Mouse (Mus musculus): Measurements from ENCODE around the gene Mad1l1. TPM values are rescaled to one million over a fixed set of nuclear protein-coding genes. Genes with fewer than 3 reads are reported as not detected.

Mad1l1 gene
- total and polyA plus RNA-seq, 3 experiments = 40.5 to 65.2 TPM; not detected in 1

- Histone ChIP-seq H3K9ac (ENCODE audit: control insufficient read depth, low read depth, low read length, poor library complexity, severe bottlenecking) (no peak overlapping the region), H3K4me3 (ENCODE audit: control insufficient read depth in 1 of 2, insufficient read depth in 1 of 2, low read depth in 2 of 2, low read length in 2 of 2) (no peak overlapping the region), H3K36me3 (ENCODE audit: control insufficient read depth in 1 of 2, insufficient read depth in 2 of 2, low read length in 2 of 2) (no peaks in the 10 kb centered on the region; a peak in 2 of 4 replicates), H3K4me1 (ENCODE audit: control insufficient read depth in 1 of 2, insufficient read depth in 2 of 2, low read length in 2 of 2) (no peaks in the 10 kb centered on the region), H3K27ac (ENCODE audit: control insufficient read depth, low read depth, low read length) (no peak overlapping the region), H3K79me2 (ENCODE audit: control insufficient read depth, insufficient read depth, low read length, poor library complexity) (no peaks in the 10 kb centered on the region), H3K9me3 (replicated peaks; ENCODE audit: insufficient read depth, low read length) (no peaks in the 10 kb centered on the region), H3K27me3 (ENCODE audit: control insufficient read depth in 1 of 2, insufficient read depth in 2 of 2, low read length in 2 of 2) (no peaks in the 10 kb centered on the region)
- TF ChIP-seq MAZ (IDR thresholded peaks at IDR 0.05; ENCODE audit: low read depth, low read length) (no peak), BHLHE40 (IDR thresholded peaks at IDR 0.05; ENCODE audit: borderline replicate concordance, low read depth, low read length) (no peak), HCFC1 (IDR thresholded peaks at IDR 0.05; ENCODE audit: low read depth, low read length) (no peak), POLR2AphosphoS2 (IDR thresholded peaks at IDR 0.05; ENCODE audit: low read length) (no peak), SIN3A (IDR thresholded peaks at IDR 0.05; ENCODE audit: low read length) (no peak), CHD2 (IDR thresholded peaks at IDR 0.05; ENCODE audit: low read length) (no peak), TAL1 (IDR thresholded peaks at IDR 0.05; ENCODE audit: low read length) (no peak), NRF1 (IDR thresholded peaks at IDR 0.05; ENCODE audit: insufficient read depth, low read depth, low read length, poor library complexity, severe bottlenecking) (no peak), CHD1 (IDR thresholded peaks at IDR 0.05; ENCODE audit: low read depth, low read length) (no peak), USF2 (IDR thresholded peaks at IDR 0.05; ENCODE audit: borderline replicate concordance in 1 of 2, insufficient read depth in 1 of 2, low read depth in 1 of 2, low read length in 2 of 2) (no peak), MYC (IDR thresholded peaks at IDR 0.05; ENCODE audit: low read depth, low read length) (no peak), ZC3H11A (IDR thresholded peaks at IDR 0.05; ENCODE audit: low read depth, low read length) (no peak), MYB (IDR thresholded peaks at IDR 0.05; ENCODE audit: low read depth, low read length) (no peak), GABPA (IDR thresholded peaks at IDR 0.05; ENCODE audit: low read depth, low read length) (no peak), MEF2A (IDR thresholded peaks at IDR 0.05; ENCODE audit: extremely low read depth, insufficient replicate concordance, low read depth, low read length, poor library complexity, severe bottlenecking) (no peak)
- no peak for DNase-seq (ENCODE audit: low read depth, low spot score)
Observed at GRCm38 (mm10) chr5:140254656-140255055, 66.7 kb downstream of the Mad1l1 start.

GRCm38 (mm10) chr5:140251989-140252388 is 69.4 kb downstream of the Mad1l1 start:
- Histone ChIP-seq H3K79me2 (ENCODE audit: control insufficient read depth, insufficient read depth, low read length, poor library complexity) (no peaks in the 10 kb centered on the region), H3K36me3 (ENCODE audit: control insufficient read depth in 1 of 2, insufficient read depth in 2 of 2, low read length in 2 of 2) (no peaks in the 10 kb centered on the region; a peak in 1 of 4 replicates), H3K9ac (ENCODE audit: control insufficient read depth, low read depth, low read length, poor library complexity, severe bottlenecking) (no peak overlapping the region), H3K9me3 (replicated peaks; ENCODE audit: insufficient read depth, low read length) (no peaks in the 10 kb centered on the region), H3K4me3 (ENCODE audit: control insufficient read depth in 1 of 2, insufficient read depth in 1 of 2, low read depth in 2 of 2, low read length in 2 of 2) (no peak overlapping the region), H3K27me3 (ENCODE audit: control insufficient read depth in 1 of 2, insufficient read depth in 2 of 2, low read length in 2 of 2) (no peaks in the 10 kb centered on the region), H3K4me1 (ENCODE audit: control insufficient read depth in 1 of 2, insufficient read depth in 2 of 2, low read length in 2 of 2) (no peaks in the 10 kb centered on the region), H3K27ac (ENCODE audit: control insufficient read depth, low read depth, low read length) (no peak overlapping the region)
- no peak for DNase-seq (ENCODE audit: low read depth, low spot score)
- TF ChIP-seq ETS1 (IDR thresholded peaks at IDR 0.05; ENCODE audit: low read depth, low read length) (no peak), JUND (IDR thresholded peaks at IDR 0.05; ENCODE audit: low read depth, low read length) (no peak), MAFK (IDR thresholded peaks at IDR 0.05; ENCODE audit: borderline replicate concordance, low read depth, low read length) (no peak), GATA1 (IDR thresholded peaks at IDR 0.05; ENCODE audit: low read depth, low read length) (no peak), ELF1 (IDR thresholded peaks at IDR 0.05; ENCODE audit: low read depth, low read length) (no peak), TBP (IDR thresholded peaks at IDR 0.05; ENCODE audit: low read depth, low read length) (no peak), POLR2AphosphoS5 (IDR thresholded peaks at IDR 0.05; ENCODE audit: borderline replicate concordance, low read depth, low read length) (no peak), POLR2AphosphoS2 (IDR thresholded peaks at IDR 0.05; ENCODE audit: low read length) (no peak), HCFC1 (IDR thresholded peaks at IDR 0.05; ENCODE audit: low read depth, low read length) (no peak)

All from MEL (cell line).